Mouse (Mus musculus): ENCODE measurements around the gene 9130213A22Rik.

9130213A22Rik gene

DNA sequence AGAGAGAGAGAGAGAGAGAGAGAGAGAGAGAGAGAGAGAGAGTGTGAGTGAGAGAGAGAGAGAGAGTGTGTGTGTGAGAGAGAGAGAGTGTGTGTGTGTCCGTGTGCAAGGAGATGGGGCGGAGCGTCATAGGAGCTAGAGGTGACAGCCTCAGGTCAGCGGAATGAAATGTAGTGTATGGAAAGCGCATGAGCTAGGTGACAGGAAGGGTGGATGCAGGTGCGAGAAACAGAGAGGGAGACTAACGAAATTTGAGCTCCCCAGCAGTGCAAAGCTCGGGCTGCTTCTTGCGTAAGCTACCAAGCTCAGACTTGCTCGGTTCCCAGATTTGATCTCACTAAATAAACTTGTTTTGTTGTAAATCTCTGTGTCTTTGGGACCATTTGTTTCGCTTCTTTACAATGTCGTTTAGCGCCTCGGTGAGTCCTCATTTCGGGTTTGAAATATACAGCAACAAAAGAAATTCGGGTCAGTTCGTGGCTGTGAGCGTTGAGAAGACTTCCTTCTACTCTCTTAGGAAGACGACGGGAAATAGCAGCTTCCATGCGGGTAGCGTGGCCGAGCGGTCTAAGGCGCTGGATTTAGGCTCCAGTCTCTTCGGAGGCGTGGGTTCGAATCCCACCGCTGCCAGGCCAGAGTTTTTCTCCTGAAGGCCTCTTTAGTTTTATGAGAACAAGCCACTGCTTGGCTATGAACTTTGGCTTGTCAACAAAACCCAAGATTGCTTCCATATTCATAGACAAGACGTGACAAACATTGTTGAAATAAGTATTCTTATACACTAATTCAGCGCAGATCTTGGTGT is 1.5 kb upstream of the 9130213A22Rik start:
- peak; percentile 95 for DNase-seq (ENCODE audit: low read depth, low spot score)

GRCm38 (mm10) chr11:69123056-69123692 is 785 bp upstream of the 9130213A22Rik start:
- peak; percentile 94 for DNase-seq (ENCODE audit: low read depth, low spot score)

- no peak for DNase-seq (ENCODE audit: low read depth, low spot score)
Measured at GRCm38 (mm10) chr11:69121741-69122335, 551 bp downstream of the 9130213A22Rik start.

DNA sequence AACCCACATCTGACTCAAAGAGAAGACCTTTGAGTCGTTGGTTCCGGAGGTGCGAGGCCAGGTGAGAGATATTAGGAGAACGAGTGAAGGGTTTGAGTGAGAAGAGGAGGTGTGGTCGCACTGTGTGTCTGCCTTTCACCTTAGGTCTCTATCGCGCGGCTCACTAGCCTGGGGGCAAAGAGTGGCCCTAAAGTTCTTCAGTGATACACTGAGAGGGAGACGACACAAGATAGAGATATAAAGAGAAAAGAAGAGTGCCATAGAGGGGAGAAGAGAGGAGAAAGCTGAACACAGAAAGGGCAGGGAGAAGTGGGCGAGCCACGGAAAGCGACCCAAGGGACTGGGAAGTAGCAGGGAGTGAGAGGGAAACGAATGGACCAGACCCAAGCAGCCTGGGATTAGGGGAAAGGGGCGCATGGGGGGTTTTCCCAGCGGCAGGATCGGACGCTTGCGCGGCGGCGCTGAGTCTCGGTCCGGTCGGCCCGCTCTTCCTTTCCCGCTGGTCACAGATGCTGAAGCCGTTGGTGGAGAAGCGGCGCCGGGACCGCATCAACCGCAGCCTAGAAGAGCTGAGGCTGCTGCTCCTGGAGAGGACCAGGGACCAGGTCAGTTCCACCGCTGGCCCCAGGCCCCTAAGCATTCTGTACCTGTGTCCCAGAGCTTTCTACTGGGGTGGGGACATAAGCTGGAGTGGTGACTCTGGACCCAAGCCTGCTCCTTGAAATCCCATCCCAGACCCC is 1.2 kb downstream of the 9130213A22Rik start:
- DNase-seq (ENCODE audit: low read depth, low spot score) = peak; percentile 19

DNA sequence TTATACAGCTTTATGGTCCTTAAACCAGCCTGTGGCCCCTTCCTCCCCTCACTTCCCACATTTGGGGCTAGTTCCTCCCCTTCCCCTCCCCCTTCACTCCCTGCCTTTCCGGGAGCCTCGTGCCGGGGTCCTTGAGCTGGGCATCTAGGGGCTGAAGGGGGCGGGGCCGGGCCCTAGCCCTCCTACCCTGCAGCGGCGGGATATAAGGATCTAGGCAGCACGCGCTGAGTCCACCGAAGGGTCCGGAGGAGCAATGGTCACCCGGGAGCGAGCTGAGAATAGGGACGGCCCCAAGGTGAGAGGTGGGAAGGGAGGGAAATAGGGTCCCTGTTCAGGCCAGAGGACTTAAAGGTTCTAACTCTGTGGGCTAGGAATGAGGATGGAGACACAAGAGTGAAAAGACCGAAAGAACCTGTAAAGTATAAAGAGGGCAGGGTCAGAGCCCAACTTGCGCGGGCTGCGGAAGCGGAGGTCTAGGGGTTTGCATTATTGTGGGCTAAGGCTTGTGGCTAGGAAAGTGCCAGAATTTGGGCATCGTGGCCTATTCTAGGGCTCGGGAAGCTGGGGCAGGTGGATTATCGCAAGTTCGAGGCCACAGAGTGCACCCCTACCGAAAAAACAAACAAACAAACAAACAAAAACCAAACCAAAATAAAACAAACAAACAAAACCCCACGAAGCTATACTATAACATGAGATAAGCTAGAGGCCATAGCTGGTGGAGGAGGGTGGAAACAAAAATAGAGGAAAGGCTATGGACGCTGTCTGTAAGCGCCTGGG is 2.0 kb downstream of the 9130213A22Rik start, which contains the start of gene Hes7:
Gene Hes7, plus strand, starts transcription at position 184 of the 780 bp plus-strand sequence.
- peak; percentile 63 for DNase-seq (ENCODE audit: low read depth, low spot score)

- DNase-seq (ENCODE audit: low read depth, low spot score) = no peak
Measured at GRCm38 (mm10) chr11:69119446-69120155, 2.8 kb downstream of the 9130213A22Rik start.

GRCm38 (mm10) chr11:69118765-69119164 is 3.6 kb downstream of the 9130213A22Rik start:
- DNase-seq (ENCODE audit: low read depth, low spot score) = peak; percentile 86

DNA sequence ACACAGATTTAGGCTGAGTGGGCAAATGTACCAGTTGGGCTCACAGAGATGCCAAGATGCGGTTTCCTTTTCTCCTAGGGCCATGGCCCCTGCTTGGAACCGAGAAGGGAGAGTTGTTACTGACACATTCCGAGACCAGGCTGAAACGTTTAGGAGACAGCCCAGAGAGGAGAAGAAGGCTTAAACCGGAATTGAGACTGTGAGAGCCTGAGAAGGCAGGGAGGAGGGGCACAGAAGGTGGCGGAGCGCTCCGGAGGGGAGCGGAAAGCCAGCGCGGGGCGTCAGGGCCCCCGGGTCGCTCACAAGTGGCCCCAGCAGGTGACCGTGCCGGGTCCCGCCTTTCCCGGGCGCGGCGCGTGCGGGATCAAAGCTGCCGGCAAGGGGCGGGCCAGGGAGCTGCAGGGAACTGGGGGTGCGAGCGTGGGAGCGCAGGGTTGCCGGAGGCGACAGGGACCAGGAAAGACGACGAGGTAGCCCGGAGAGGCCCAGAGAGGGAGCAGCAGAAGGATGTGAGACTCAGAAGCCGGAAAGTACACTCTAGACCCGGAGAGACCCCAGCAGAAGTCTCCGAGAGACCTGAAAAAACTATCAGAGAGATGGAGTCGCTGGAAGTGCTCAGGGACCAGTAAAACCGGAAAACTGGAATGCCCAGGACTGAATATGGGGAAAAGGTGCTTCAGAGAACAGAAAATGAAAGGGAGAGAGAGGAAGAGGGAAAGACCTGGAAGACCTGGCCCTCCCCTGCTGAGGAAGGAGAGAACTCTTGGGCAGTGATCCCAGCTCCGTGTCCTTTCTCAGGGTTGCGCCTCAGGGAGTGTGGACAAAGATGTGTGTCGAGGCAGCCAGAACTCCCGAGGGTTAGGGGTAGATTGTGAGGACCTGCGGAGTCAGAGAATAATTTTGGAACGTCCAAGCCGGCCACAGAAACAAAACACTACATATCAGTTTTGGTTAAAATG is 4.4 kb downstream of the 9130213A22Rik start:
- DNase-seq (ENCODE audit: low read depth, low spot score) = peak; percentile 66

DNA sequence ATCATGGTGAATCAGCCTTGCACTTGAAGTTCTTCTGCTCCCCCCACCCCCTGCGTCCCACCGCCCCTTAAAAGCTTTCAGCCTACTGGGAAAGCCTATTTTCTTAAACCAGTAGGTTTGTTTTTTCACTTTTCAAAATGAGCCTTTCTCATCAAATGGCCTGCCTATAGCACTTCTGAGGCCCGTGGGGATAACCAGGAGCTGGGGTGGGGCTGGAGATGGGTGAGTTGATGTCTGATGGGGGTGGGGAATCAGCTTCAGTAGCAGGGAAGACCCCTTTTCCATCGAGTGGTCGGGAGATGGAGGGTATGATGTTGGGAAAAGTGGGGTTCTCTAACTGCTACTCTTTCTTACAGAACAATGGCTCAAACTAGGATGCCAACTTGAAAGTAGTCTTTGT is 5.5 kb downstream of the 9130213A22Rik start:
- no peak for DNase-seq (ENCODE audit: low read depth, low spot score)

- DNase-seq (ENCODE audit: low read depth, low spot score) = no peak
Measured at GRCm38 (mm10) chr11:69114621-69115020, 7.8 kb downstream of the 9130213A22Rik start.

GRCm38 (mm10) chr11:69114018-69114417 is 8.4 kb downstream of the 9130213A22Rik start:
- no peak for DNase-seq (ENCODE audit: low read depth, low spot score)

GRCm38 (mm10) chr11:69111865-69112264 is 10.5 kb downstream of the 9130213A22Rik start:
- no peak for DNase-seq (ENCODE audit: low read depth, low spot score)

DNA sequence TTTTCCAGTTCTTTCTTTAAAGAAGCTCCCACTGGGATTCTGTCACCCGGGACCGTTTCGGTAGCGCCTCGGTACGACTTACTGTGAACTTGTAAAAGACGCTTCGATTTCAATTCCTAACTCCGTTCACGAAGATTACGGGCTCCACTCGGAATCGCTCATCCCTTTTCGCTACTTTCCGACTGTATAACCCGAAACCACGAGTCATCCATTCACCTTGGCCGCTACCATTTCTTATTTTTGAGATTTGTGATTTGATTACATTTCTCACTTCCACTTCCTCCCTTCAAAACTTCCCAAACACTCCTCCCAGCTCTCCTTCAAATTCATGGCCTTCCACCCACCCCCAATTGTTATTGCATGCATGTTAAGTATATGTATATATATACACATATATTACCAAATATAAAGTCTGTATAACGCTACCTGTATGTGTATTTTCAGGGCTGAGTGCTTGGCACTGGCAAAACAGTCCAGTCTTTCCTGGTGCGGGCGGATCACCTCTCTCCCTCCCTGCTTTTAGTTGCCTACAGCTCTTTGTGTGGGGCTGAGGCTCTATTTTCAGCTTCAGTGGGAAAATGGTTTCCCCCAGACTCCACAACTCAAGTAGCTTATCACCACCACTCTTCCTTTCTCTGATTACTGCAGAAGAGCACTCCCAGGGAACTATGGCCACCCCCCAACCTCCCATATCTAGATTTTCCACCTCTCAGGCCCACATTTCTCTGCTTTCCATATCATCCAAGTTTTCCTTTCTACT is 11.2 kb downstream of the 9130213A22Rik start:
- DNase-seq (ENCODE audit: low read depth, low spot score) = no peak

GRCm38 (mm10) chr11:69110319-69111046 is 11.9 kb downstream of the 9130213A22Rik start:
- DNase-seq (ENCODE audit: low read depth, low spot score) = peak; percentile 94

DNA sequence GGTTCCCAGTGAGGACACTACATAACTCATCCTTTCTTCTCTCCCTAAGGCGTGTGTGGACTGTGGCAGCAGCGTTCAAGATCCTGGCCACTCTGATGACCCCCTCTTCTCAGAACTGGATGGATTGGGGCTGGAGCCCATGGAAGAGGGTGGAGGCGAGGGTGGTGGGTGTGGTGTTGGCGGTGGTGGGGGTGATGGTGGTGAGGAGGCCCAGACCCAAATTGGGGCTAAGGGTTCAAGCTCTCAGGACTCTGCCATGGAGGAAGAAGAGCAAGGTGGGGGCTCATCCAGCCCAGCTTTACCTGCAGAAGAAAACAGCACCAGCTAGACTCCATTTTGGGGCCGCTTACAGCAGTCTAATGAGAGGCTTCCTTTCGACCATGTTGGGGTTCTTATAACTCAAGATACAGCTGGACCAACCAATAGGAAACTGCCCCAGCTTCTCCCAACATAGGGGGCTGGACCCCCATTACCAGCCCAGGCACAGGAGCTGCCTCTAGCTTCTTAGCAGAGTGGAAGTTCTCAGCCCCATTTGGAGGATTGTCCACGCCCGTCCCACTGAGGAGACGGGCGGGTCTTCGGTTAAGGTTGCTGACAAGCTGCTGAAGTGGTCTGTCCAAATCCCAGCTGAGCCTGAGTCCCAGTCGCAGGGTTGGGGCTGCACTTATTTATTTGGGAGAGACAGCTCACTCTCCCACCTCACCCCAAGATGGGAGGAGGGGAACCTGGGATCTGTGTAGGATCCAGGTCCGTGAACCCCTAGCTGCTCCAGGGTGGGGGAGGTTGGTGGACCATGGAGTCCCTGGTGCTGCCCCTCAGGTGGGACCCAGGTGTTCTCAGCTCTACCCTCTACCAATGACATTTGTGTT is 13.1 kb downstream of the 9130213A22Rik start:
- DNase-seq (ENCODE audit: low read depth, low spot score) = no peak

DNA sequence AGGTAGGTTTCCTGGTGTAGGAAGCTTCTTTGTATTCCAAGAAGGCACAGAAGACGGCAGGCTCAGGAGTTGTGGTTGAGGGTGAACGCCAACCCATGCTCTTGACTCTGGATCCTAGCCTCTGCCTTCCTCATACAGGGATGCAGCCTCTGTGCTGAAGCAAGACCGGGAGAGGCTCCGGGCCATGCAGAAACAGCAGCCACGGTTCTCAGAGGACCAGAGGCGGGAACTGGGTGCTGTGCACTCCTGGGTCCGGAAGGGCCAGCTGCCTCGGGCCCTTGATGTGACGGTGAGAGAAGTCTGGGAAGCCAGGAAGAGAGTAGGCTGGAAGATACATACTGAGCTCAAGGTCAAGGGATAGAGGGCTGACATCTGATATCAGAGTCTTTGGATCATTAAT is 14.2 kb downstream of the 9130213A22Rik start:
- DNase-seq (ENCODE audit: low read depth, low spot score) = no peak

DNA sequence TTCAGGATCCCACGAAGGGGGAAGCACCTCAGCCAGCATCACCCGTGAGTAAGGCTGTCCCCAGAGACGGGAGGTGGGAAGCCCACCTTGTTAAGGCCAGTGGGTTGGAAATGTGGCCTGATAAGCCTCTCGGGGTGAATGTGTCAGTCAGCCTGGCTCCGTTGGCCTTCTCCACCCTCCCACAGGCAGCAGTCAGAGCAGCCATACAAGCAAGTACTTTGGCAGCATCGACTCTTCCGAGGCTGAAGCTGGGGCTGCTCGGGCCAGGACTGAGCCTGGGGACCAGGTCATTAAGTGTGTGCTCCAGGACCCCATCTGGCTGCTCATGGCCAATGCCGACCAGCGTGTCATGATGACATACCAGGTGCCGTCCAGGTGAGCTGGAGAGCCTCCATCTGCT is 14.7 kb downstream of the 9130213A22Rik start:
- DNase-seq (ENCODE audit: low read depth, low spot score) = no peak

All from mesoderm, embryonic 11.5 days (tissue).